Mouse (Mus musculus) kidney, adult 18-20 months (tissue): ENCODE results near the gene Btbd11.

Source experiments
- DNase-seq: peaks from one replicate; pipeline ENCODE4 v3.0.0; 2021

Gene Btbd11

DNA sequence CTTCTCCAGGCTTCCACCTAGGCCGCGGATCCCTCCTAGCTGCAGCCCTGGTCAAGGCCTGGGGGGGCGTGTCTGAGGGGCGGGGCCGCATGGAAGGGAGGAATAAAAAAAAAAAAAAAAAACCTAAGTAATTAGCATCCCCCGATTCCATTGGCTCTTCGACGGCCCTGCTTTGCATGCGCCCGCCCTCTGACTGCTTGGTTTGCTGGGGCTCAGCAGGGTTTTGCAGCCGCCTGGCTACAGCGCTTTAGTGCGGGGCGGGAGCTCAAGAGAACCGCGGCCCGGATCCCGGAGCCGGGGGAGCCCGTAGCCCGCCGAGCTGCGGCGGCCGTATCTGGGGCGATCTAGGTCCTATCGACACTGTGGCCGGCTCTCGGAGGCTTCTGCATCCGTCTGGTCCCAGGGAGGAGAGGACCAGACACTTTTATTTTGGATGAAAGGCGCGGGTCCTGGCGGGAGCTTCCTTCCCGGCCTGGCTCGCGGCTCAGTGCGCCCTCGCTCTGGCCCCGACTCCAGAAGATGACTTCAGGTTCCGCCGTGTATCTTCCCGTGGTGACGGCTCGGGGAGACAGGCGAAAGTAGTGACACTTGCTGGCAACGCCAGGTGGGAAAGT is at the start of gene Btbd11:
Btbd11 (plus strand) TSS at position 210 of the 614 bp plus-strand sequence.
- DNase-seq, result peak; percentile 89

DNA sequence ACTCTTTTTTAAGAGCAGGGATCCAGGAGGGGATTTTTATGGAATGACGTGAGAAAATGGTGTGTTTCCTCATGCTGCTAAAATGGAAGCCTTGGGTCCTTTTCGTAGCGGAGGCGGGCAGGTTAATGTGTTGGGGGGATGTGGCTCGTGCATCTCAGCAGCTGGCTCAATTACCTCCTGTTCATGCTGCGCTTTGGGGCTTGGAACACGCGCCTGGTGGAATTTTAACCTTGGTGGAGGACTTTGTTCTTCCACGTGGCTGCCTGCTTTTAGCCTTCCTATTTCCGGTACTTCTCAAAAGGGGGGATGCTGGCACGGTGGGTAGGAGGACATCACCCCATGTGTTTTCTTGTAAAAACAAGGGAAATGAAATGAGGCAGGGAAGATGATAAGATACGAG is 47.9 kb upstream of the Btbd11 start:
- DNase-seq, result peak; percentile 40

DNA sequence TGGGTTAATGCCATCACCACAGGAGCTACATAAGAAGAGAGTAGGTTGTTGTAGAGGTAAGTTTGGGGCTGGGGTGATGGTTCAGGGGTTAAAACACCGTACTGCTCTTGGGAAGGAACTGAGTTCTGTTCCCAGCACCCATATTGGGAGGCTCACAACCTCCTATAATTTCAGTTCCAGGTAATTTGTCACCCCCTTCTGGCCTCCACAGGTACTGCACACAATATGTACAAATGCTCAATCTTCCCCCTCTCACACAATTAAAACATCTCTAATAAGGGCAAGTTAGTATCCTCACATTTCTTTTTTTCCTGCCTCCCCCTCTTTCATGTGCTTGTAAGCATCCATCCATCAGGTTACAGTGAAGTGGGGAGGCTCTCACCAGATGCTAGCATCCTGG is 44.7 kb upstream of the Btbd11 start:
- no peak for DNase-seq

DNA sequence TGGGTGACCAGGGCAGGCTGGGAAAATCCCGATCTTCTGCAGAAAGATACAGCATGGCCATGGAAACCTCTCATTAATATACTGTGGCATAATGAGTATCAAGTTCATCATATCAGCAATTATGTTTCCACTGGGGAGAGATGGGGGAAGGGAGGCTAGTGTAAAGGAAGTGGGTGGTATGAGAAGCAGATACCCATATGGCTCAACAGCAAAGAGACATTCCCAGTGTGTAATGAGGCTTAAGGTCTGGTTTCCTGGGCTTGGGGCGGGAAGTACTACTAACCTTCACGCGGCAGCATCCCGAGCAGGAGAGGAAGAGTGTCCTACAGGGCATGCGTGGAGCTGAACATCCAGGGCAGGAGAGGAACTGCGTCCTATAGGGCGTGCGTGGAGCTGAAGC is 39.4 kb upstream of the Btbd11 start:
- DNase-seq, result no peak

DNA sequence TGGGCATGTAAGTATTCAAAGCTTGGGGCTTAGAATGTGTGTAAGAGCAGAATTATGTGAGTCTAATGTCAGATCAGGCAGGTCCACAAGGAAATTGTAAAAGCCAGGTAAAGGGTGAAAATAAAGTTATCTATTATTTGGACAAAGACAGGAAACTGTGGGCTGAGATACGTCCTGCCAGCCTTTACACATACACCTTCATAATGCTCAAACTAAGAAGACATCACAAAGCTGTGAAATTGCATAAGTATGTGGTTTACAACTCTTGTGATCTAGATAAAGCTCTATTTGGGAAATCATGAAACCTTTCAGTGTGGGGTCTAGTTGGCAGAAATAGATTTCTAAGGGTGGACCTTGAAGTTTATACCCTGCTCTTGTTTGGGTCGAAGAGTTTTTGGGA is 34.1 kb upstream of the Btbd11 start:
- no peak for DNase-seq

DNA sequence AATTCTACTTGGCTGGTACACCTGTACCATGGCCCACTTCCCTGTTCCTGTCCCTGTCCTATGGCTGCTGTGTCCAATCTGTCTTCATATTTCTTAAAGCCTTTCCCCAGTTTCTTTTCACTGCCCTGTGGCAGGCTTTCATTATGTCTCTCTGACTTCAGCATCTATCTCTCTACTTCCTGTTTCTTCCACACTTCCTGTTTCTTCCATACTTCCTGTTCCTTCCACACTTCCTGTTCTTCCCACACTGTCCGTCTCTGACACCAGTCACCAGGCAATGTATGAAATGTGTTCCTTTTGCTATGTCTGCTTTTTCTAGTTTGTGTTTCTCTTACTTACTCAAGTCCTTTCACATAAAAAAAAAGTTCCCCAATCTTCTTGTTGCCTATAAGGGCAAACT is 32.3 kb upstream of the Btbd11 start:
- no peak for DNase-seq

DNA sequence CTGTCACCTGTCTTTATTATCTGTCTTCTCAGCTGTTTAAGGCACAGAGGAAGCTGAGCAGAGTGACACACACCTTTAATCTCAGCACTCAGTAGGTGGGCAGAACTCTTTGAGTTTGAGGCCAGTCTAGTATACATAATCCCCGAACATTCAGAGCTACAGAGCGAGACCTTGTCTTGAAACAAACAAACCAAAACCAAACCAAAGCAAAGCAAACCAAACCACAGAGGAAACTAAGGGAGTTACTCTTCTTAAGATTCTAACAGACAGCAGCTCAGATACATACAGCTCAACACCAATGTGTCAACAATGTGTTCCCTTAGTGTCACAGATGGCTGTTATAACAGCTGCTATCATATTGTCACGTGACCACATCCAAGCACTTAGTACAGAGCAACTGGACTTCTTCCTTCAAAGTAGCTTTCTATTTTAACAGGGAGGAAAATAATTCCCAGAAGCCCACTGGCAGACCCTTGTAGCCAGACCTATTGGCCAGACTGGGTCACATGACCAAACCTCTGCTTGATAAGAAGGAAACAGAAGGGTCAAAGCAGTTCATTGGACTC is 27.0 kb upstream of the Btbd11 start:
- no peak for DNase-seq

DNA sequence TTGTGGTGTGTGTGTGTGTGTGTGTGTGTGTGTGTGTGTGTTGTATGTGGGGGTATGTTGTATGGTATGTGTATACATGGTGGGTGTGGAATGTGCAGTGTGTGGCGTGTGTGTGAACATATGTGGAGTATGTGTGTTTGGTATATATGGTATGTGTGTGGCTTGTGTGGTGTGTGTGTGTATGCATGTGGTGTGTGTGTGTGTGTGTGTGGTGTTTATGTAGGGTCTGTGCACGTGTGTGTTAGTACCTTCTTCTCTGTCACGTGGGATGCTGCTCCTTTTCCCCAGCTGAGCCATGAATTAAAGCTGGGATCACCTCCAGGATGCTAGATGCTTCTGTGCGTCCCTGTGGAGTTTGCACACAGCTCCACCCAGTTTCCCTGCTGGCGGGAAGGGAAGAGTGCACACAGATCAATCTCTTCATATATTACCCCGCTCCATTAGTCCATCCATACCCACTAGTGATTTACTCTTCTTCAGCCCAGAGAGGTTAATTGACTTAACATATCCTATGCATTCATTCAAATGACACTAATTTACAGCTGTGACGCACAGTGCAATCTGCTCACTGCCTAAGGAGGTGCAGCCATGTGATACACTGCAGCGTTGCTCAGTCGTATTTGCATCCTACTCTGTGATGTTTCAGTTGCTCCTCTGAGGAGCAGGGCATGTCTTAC is 23.7 kb upstream of the Btbd11 start:
- DNase-seq, result no peak

DNA sequence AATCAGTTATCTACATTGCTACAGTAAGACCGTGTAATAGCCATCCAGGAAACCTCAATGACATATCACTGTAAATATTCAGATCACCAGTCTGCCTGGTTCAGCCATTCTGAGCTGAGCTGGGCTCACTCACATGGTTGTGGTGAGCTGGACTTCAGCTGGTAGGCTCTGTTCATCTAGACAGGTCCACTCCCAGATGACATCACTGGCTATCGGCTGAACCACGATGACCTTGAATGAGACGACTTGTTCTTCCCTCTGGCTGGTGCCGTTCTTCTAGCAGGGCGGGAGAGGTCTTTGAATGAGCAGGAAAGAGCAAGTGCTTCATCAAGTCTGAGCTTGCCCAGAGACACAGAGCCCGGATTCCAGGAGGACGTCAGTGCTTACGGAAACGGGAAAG is 19.7 kb upstream of the Btbd11 start:
- DNase-seq, result no peak

DNA sequence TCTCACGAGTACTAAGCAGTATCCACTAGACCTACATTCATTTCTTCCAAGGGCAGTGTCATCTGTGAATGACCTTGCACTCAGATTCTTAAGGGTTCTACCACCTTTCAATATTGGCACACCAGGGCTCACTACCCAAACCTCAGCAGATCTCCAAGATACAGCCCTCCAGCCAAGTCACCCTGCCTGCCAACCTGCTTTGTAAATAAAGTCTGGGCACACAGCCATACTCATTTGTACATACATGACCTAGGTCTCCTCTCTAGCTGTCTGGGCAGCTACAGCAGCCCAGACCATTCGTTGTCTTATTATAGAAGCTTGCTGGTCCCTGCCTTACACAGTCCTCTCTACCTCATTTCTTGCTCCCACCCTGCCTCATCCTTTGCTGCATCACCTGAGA is 15.3 kb upstream of the Btbd11 start:
- DNase-seq, result no peak

DNA sequence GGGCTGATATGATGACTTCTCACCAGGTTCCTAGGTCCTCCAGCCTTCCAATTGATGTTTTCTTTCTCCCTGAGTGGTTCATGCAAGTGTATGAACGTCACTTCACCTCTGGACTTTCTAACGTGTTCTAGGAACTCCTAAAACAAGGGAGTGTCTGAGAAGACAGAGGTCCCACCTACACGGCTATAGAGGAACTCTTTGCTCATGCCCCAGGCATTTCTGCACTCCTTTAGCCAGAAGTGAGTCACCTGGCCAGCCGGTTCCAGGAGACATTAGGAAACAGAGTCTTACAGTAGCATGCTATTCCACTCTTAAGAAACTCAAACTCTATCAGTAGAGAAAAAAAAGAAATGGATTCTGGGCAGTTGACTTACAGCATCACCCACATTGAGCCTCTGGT is 14.5 kb upstream of the Btbd11 start:
- DNase-seq, result no peak

DNA sequence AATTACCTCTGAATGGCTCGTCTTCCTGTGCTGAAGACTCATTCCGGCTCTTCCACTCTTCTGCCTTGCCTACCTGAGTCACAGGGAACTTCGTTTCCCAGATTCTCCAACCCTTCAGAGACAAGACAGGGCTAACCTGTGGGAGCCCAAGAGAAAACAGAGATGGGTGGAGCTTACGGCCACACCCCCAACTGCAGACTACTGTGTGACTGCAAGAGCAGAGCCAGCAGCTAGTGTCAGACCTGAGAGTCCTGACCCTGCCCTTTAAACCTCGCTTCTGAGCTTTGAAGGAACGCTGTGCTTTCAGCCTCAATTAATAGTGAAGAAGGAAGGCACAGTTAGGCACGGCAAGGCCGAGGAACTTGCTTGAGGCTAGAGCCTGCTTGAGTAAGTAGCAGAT is 7.6 kb upstream of the Btbd11 start:
- DNase-seq, result peak; percentile 53

DNA sequence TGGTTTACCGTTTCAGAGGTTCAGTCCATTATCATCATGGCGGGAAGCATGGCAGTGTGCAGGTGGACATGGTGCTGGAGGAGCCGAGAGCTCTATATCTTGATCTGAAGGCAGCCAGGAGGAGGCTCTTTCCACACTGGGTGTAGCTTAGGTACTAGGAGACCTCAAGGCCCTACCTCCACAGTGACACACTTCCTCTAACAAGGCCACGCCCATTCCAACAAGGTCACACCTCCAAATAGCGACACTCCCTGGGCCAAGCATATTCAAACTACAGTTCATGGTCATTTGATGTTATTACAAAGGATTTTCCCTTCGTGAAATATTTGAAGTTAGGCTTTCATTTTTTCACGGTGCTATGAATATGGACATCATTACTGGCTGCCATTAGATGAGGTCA is 3.6 kb upstream of the Btbd11 start:
- DNase-seq, result no peak

DNA sequence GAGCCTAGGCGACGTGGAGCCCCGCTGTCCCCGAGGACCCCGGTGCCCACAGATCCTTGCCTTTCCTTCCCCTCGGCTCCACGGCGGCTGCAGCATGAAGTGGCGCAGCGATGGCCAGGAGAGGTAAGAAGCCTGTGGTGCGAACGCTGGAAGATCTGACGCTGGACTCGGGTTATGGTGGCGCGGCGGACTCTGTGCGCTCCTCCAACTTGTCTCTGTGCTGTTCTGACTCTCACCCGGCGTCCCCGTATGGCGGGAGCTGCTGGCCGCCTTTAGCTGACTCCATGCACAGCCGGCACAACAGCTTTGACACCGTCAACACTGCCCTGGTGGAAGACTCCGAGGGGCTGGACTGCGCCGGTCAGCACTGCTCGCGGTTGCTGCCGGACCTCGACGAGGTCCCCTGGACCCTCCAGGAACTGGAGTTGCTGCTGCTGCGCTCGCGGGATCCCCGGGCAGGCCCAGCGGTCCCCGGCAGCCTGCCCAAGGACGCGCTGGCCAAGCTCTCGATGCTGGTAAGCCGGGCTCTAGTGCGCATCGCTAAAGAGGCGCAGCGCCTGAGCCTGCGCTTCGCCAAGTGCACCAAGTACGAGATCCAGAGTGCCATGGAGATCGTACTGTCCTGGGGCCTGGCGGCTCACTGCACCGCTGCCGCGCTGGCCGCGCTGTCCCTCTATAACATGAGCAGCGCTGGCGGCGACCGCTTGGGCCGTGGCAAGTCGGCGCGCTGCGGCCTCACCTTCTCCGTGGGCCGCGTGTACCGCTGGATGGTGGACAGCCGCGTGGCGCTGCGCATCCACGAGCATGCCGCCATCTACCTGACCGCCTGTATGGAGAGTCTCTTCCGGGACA is 831 bp downstream of the Btbd11 start:
- DNase-seq, result peak; percentile 57

DNA sequence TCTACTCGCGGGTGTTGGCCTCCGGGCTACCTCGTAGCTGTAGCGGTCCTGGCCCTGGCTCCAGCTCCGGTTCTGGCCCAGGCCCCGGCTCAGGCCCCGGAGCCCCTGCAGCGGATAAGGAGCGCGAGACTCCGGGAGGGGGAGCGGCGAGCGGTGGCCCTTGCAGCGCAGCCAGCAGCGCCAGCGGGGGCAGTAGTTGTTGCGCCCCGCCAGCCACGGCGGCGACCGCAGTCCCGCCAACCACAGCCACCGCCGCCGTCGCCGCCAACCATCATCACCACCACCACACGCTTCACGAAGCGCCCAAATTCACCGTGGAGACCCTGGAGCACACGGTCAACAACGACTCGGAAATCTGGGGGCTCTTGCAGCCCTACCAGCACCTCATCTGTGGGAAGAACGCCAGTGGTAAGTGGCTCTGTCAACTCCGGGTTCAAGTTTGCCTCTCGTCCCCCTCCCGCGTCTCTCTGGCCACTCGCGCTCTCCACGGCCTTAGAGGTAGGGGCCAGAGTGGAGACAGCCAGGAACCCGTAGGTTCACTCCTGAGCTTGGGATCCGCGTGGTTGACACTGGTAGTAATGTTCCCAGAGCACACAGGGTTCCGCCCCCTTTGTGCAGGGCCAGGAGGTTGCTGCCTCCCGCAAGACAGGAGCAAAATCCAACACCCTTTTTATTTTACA is 1.6 kb downstream of the Btbd11 start:
- DNase-seq, result peak; percentile 12

DNA sequence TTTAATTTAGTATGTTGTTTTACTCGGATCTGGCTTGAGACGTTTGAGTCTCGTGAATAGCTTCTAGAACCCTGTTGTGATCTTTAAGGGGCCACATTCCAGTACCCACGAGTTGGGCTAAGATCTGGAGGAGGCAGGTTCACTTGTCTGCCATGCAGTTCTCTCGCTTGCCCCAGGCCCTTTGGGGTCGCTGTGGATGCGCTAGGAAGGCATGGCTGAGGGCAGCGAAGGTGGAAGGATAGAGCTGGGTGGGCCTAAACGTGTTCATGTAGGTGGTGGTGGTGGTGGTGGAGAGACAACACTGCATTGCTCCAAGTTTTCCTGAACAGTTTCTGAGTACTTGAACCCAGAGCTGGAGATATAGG is 2.1 kb downstream of the Btbd11 start:
- DNase-seq, result peak; percentile 10

DNA sequence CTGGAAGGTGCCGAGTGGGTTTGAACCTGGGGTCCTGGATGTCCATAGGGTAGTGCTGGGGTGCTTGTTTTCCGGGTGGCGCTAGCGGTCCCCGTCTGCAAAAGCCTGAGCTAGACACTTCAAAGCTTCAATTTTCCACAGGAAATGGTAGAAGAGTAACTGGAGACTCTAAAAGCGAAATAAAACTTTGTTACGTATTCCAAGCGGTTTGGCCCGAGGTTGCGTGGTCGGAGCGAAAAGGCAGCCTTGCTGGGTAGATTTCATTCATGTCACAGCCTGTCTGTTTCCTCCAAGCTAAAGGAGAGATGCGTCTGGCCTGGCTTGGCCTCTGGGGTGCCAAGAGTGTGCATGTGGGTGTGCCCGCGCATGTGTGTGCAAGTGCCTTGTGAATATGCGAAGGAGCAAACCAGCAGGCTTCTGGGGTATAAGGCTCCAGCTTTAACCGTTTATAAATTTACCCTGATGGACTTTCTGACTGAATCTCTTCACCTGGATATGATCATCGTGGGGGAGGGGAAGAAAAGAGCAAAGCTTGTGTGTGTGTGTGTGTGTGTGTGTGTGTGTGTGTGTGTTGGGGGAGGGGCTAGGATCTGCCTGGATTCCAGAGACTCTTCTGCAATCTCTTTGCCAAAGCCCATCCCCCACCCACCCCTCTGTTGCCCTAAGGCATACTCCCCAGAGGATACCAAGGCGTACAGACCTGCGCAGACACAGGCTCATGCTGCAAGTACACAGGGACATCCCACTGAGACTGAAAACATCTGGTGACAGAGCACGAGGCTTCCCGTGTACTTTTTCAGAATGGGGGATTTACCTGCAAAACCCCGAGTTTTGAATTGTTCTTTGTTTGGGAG is 2.9 kb downstream of the Btbd11 start:
- no peak for DNase-seq

DNA sequence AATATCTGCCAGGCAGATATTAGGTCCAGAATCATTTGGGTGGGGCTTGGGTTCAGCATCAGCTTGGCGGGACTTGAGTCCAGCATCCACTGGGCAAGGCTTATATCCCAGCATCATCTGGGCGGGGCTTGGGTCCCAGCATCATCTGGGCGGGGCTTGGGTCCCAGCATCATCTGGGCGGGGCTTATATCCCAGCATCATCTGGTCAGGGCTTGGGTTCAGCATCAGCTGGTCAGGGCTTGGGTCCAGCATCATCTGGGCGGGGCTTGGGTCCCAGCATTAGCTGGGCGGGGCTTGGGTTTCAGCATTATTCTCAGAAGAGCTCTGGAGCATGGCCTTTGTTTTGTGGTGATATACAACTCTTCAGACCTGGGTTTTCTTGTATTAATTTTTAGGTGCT is 6.4 kb downstream of the Btbd11 start:
- no peak for DNase-seq

DNA sequence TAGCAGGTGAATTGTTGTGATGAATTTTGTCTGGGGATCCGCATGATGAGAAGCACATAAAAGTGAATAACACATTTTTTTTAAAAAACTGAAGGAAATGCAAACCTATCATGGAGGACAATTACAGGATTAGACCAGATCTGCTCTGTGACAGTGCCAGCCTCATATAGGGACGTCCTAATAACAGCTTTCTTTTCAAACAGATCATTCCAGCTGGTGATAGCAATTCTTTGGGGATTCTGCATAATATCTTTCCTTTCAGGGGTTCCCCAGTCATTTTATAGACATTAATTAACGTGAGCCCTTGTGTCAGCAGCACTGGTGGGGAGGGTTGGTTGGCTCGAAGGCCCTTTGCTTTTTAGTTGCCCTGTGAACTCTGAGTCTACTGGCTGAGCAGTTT is 7.9 kb downstream of the Btbd11 start:
- DNase-seq, result no peak

DNA sequence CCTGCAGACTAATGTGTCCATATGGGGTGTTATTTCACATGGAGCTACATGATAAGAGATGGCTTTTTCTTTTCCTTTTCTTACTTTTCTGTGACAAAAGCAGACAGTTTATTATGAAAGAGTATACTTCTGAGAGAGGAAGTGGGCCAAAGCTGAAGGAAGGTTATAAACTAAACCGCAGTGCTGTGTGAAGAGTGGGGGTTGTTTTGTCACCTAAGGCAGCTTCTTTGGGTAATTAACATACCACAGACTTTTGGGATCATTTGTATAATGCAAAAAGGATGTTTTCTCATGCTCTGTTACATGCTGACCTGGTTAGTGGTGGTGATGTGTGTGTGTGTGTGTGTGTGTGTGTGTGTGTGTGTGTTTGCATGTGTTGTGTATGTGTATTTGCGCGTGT is 24.5 kb downstream of the Btbd11 start:
- DNase-seq, result no peak

DNA sequence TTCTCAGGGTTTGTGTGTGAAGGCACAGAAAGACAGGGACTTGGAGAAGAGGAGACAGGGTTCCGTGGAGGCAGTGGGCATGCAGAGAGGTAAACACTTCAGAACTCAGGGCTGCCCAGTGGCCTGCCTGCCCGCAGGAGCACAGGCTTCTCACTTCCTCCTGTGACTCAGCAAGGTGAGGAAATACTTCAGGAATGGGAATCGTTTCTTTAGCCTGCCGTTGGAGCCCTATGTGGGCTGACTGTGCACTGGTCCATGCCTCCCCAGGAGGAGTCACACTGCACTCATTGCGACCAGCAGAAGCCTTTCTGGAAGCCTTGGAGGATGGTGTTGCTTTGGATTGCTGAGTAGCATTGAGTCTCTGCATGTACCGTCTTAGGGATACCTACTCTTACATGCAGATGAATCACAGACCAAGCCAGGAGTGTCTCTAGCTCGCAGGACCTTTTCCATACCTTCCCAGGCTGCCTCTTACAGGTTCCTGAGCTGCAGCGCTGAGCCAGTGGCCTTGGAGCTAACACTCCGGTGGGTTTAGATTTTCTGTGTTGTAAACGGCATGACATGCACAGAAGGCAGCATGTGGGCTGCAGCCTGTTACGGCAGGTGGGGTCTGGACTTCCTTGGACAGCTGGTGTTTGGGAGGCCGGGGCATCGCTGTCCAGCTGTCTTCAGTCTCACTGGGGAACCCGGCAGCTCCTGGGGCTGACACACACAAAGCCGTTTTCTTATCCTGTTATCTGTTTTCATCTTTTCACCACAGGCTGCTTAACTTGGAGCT is 34.4 kb downstream of the Btbd11 start:
- DNase-seq, result no peak

DNA sequence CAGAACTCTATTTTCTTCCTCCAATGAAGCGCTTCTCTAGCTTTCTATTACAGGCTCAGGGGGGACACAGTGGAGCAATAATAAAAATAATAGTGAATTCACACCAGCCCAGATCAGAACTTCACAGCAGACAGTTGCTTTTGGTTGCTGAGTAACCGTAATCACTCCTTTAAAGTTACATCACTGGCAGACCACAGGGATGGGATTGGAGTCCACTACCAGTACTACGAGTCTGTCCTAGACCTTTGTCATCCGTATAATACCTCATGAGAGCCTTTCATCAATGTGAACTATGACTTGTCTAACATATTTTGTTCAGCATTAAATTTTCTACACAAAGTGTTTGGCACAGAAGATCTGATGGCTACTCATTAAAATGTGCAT is 35.0 kb downstream of the Btbd11 start:
- DNase-seq, result no peak
